Mouse (Mus musculus) lung, postnatal 0 days (tissue): Measurements from ENCODE around the gene Pou2f1.

ENCODE experiments used
- CTCF ChIP-seq: IDR thresholded peaks from 2 replicates; pipeline ENCODE4 v1.5.1; 2016; ENCODE audit warnings: antibody characterized with exemption, mild to moderate bottlenecking
- EP300 ChIP-seq: IDR thresholded peaks from 2 replicates; pipeline ENCODE4 v1.6.1; 2016; ENCODE audit warnings: antibody characterized with exemption, mild to moderate bottlenecking, control low read depth

DNA sequence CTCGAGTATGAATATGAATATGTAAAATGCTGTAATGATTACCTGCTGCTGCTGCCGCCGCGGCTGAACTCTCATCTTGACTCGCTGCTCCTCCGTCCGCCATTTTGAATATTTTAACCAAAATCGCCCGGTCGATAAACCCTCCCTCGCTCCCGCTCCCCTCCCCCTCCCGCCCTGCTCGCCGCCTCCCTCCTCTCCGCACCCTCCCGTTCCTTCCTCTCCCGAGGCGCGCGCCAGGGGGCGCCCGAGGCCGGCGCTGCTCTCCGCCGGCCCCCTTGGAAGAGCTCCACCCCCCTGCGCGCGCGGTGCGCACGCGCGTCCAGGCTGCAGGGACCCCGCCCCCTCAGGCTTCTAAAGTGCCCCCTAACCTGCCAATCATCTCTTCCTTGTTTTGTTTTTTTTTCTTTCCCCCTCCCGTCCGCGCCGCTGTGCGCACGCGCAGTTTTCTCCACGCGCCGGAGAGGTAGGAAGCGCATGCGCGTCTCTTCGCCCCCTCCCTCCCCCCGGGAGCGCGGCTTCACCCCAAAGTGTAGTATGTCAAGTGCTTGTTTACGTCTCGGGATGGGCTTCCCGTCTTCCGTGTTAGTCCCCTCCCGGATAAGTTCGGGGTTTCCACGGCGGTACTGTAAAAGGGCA lies at the start of gene Pou2f1:
- TF ChIP-seq CTCF (peak; percentile 75), EP300 (peak; percentile 63)
